In genomic region chr6:48593158-48594042, GRCm38 (mm10) we compare ENCODE assay signal across 8 mouse cellular contexts. TPM values are rescaled to one million over a fixed set of nuclear protein-coding genes. Genes with fewer than 3 reads are reported as not detected.
A peak's percentile ranks its signal among the peaks of the same experiment; 100 is the strongest.
DNase-seq lines count a peak whose midpoint lies in the region; ATAC-seq and TF ChIP-seq lines count a peak whose summit lies in the region.

Repin1 (plus strand) TSS chr6:48593883.
Gm44965 (plus strand) TSS chr6:48593941.

- peak within 1 kb of the TSS; percentile 97 for H3K27ac ChIP-seq in gastrocnemius, adult 2 months
- H3K27ac ChIP-seq in hindbrain, embryonic 16.5 days (ENCODE audit: low read depth, low read length): peak within 1 kb of the TSS; percentile 96

- peak; percentile 71 for TF ChIP-seq CTCF in gastrocnemius, adult 2 months (IDR thresholded peaks at IDR 0.05)

- DNase-seq in T-cell, adult 2 months (ENCODE audit: low spot score): peak; percentile 50
- DNase-seq in cerebellum, postnatal 36 days: peak; percentile 98 to 99
- DNase-seq in gastrocnemius, adult 2 months: peak; percentile 97
- DNase-seq in left cerebral cortex, adult 18-20 months (ENCODE audit: low spot score in 2 of 2): peak; percentile 92 to 95
- peak; percentile 92 for DNase-seq in lung, postnatal 36 days
- DNase-seq in retina, adult 2 months (ENCODE audit: low read depth, low spot score): peak; percentile 87
- DNase-seq in thymus, postnatal 25 days: peak; percentile 76

- peak within 1 kb of the TSS; percentile 79 for H3K4me3 ChIP-seq in gastrocnemius, adult 2 months
- peak within 1 kb of the TSS; percentile 56 for H3K4me3 ChIP-seq in hindbrain, embryonic 16.5 days (ENCODE audit: low read length)

- 2% methylated on average over 45 of the region's 45 CpGs for WGBS in hindbrain, embryonic 16.5 days

- peak within 1 kb of the TSS; percentile 78 for H3K4me2 ChIP-seq in hindbrain, embryonic 16.5 days (ENCODE audit: low read length)

- peak; percentile 94 for ATAC-seq in hindbrain, embryonic 16.5 days

- intact Hi-C loops in gastrocnemius, adult 2 months (cut with DNase I): loop anchor here (2.0 kb wide), 1 partner anchor 39 kb away; the partner anchor contains the start of gene Lrrc61

- no peaks in the 10 kb centered on the region for H3K27me3 ChIP-seq in hindbrain, embryonic 16.5 days (replicated peaks; ENCODE audit: control insufficient read depth, insufficient read depth, low read length)

- peaks cover 26% of the 10 kb centered on the region for H3K36me3 ChIP-seq in hindbrain, embryonic 16.5 days (ENCODE audit: control insufficient read depth, insufficient read depth, low read length)

- H3K9ac ChIP-seq in hindbrain, embryonic 16.5 days (ENCODE audit: low read depth, low read length): peak within 1 kb of the TSS; percentile 93

- peaks cover 16% of the 10 kb centered on the region for H3K4me1 ChIP-seq in hindbrain, embryonic 16.5 days (ENCODE audit: control insufficient read depth, insufficient read depth, low read depth, low read length)

- H3K9me3 ChIP-seq in hindbrain, embryonic 16.5 days (ENCODE audit: control insufficient read depth, low read length): peaks cover 18% of the 10 kb centered on the region

RNA-seq across cellular contexts. Expression of gene Repin1, which starts in this region (rescaled TPM):
- 10 to 100 TPM; 27.8 to 33.5 TPM for total RNA-seq in gastrocnemius, adult 2 months (2021)
- 41.9 and 45.6 TPM in 2 replicates for polyA plus RNA-seq in hindbrain, embryonic 16.5 days (2015; fragmentation: Nextera tagmentation; extraction: Ambion mirVana)
- 10 to 100 TPM; 55.0 to 58.6 TPM for total RNA-seq in left cerebral cortex, adult 18-20 months (2021)

RNA-seq across cellular contexts. Expression of gene Gm44965, which starts in this region (rescaled TPM):
- not detected for total RNA-seq in gastrocnemius, adult 2 months (2021)
- 0.87 TPM in 1 of 2 replicates, not detected in the other for polyA plus RNA-seq in hindbrain, embryonic 16.5 days (2015; fragmentation: Nextera tagmentation; extraction: Ambion mirVana)
- not detected for total RNA-seq in left cerebral cortex, adult 18-20 months (2021)

Comparison
In these comparisons a context has a peak if more than half of its experiments do, and no peak if none do; other contexts are left out.
1. Peak in every context shown above with its lines: DNase-seq, ATAC-seq, H3K4me3 ChIP-seq and H3K27ac ChIP-seq.